Mouse (Mus musculus) c-Kit-positive CD71-positive TER-119-negative erythroid progenitor cells, embryonic 14.5 days (primary cell): Measurements from ENCODE around the gene Aatk.

Experiments used
- DNase-seq: peaks from one replicate; pipeline ENCODE4 v3.0.0-alpha.2; 2013; ENCODE audit warnings: low read depth

The Aatk gene

DNA sequence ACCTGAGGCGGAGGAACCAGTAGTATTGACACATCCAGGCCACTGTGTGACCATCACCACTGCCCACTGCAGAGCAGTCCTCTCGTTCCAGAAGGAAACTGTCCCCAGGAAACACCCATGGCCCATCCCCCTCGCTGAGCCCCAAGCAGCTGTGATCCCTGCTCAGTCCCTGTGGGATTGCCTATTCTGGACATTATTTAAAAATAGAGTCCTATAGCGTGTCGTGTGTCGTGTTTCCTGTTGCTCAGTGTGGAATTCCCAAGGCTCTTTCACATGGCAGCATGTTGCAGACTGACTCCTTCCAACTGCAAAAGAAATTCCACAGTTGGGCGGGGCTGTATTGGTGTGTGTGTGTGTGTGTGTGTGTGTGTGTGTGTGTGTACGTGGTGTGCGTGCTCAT is 5.3 kb upstream of the Aatk start:
- DNase-seq = no peak

DNA sequence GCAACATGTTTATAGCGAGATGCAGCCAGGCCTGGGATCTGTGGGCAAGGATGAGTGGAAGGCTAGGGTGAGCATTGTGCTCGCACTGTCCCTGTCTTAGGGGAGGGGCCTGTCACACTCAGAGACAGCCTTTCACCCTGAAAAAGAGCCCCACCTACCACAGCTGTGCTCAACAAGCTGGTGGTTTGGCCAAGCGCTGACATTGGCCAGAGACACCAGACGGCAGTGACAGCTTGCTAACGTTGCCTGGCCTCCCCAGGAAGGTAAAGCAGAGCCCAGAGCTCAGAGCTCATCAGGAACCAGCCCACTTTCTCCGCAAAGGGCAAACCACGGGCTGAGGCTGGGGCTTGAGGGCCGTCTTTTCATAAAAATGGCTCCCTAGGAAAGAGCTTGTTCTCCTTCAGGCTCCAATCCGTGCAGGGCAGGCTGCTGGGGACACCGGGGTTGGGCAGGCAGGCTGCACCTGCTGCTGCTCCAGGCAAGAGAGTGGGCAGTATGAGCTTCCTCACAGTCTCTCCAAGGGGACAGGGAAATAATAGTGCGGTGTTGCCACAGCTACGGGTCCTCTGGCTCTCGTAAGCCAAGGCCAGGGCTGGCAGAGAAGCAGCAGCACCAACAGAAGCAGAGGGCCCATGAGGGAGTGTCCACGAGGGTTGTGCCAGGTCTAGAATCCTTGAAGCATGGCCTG is 4.3 kb upstream of the Aatk start:
- no peak for DNase-seq

DNA sequence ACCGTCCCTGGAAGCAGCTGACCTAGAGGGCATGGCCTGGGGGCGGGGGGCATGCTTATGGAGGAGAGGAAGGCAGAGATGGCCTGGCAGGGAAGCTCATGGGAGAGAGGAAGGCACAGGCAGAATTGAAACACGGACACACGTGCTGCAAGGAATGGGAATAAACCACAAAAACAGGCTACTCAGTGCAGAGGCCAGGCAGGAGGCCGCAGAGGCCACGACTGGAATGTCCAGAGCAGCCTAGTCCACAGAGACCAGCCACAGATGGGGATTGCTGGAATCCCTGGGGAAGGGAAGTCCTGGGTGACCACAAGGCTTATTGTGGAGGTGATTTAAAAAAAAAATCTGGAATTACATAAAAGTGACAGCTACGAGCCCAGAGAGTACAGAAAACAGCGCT is 2.1 kb upstream of the Aatk start:
- DNase-seq = no peak

DNA sequence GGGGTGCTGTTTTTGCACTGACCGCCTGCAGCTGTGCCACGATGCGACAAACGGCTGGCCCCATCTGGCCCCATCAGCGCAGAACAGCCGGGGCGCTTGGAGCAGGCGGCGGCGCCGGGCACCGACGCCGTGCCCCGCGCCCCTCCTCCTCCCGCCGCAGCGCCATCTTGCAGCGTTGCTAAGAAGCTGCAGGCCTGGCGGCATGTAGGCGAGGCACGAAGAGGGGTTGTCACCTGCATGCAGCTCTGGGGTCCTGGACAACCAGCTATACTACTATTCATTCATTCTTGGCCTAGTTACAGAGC is 1.2 kb upstream of the Aatk start:
- no peak for DNase-seq

DNA sequence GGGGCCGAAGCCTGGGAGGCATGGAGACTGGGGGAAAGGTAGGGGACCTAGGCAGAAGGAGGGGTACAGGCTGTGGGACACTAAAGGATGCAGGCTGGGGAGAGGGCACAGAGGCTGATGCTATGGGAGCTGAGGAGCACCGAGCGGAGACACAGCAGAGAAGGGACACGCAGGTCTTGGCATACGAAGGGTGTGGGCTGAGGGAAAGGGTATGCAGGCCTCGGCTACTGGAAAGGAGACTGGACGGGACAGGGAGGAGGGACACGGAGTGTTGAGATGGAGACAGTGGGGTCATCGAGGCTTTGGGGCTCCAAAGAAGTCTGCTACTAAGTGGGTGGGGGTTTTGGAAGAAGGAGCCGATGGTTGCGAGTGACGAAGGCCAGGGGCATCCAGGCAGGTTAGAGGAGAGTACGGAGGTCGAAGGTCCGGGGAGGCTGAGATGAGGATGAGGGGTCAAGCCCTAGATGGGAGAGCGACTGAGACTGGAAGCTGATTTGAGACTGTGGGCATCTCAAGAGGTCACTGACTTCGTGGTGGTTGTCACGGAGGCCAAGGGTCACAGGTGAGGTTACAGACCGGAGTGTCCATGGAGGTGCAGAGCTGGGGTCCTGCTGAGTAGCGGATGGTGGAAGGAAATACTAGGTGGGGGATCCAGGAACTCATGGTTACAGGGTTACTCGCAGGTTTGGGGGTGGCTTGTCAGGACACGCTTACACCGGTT is 724 bp upstream of the Aatk start:
- no peak for DNase-seq

DNA sequence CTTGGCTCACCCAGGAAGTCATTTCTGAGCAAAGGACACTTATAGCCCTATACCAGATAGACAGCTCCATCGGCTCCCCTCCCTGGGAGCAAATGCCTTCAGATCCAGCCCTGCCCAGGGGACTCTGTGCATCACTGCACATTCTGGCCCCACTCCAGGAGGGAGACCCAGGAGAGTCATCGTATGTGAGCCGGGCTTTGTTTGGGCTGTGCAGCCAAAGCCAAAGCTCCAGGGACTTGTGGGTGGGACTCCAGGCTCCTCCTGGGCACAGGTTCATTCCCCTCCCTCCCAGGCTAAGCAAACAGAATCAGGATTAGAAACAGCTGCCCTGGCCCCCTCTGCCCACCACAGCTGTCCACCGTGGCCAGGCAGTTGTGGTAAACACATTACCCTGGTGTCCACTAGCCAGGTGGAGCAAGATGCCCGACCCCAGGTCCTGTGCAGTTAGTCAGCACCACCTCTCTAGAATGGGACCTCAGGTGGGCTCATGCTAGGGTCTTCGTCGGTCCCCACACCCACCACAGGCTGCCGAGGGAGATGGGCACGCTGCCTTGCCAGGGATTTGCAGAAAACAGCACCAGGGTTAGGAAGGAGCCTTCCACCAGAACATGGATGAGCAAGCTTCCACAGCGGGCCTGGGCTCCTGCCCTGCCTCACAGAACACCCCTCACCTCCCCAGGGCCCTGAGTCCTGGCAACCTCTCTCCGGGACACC is 971 bp downstream of the Aatk start:
- DNase-seq = no peak

DNA sequence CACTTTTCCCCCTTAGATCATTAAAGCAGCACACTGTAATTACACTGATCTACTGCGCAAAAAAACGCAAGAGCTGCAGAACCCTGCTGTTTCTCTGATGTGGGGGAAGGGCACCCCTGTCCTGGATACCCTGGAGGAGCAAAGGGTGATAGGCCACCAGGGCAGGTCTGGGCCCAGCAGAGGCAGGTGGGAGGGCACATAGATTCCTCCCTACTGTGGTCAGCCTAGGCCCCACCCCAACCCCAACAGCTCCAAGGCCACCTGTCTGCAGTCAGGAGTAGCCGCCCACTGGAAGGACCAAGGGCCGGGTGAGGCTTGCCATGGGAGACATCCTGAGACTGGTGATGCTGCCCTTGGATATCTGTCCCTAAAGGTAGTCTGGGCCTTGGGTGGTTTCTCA is 1.6 kb downstream of the Aatk start:
- no peak for DNase-seq

DNA sequence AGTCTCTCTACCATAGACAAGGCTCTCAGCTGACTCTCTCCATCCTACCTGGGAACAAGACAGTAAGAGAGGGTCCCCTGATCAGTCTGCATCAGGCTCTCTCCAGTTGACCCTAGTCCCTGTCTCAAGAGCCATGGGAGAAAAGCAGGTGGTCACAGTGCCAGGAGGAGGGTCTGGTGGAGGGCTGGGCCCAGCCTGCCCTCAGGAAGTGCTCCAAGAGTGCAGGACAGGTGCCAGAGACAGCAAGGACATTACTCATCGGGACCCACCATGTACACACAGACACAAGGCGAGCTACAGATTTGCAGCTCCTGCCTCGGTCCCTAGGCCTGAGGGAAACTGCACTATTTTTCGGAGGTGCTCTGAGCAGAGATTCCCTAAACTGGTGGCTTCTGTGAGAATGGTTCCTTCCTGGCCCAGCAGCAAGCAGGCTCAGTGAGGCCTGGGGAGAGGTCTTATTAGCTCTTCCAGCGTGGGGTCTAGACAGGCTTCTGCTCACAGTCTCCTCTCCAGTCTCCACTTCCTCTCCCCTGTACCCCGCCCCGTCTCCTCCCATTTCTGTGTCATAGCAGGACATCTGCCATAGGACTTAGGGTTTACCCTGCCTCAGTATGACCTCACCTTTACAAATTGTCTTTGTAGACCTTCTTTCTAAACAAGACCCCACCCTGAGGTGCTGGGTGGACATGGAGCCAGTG is 4.7 kb downstream of the Aatk start:
- no peak for DNase-seq

DNA sequence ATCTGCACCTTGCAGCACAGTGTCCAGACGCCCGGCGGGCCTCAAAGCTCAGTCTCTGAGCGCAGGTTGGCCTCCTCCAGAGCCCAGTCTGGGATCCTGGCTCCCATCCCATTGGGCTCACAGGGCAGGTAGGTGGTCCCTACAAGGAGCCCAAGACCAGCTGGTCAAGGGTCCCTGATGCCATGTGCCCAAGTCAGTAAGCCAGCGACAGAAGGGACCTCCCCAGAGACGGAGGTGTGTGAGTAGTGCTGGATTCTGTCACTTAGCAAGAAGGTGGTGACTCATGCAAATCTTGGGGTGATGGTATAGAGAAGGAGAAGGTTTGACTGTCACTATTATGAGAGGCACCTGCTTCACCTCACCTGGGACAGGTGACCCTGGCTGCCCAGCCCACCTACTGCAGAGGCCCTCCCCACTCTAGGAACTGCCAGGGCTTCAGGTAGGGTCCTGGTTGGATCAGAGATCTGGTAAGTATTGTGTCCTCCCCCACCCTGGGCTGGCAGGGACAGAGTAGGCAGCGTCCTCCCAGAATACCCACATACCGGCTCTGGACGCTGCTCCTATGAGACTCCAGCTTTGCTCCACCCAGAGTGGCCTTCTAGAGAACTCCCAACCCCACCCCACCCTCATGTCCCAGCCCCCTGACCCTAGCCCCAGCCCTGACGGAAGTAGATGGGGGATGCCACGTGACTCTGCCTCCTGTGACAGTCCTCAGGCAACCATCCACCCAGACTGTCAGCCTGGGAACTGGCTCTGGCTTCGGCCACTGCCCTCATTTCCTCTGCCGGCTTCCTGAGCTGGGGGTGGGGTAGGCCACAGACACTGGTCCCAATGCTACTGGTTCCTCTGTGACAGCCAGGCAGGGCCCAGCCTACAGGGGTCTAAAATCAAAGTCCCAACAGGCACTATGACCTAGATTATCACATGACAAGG is 5.5 kb downstream of the Aatk start:
- no peak for DNase-seq

DNA sequence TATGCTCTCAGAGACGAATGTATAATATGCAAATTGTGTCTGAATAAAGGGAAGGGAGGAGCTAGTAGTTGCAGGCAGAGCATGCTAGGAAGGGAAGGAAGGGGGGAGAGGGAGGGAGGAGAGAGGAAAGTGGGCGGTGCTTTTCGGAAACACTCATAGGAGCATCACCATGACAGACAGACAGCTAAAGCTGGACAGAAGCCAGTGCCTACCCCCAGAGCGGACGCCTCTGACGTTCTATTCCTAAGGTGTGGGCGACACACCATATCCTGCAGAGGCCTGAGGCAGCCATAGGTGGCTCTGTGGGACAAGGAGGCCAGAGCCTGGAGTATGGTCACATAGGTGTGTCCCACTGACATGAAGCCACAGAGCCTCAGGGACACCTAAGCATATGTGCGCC is 6.5 kb downstream of the Aatk start:
- no peak for DNase-seq

DNA sequence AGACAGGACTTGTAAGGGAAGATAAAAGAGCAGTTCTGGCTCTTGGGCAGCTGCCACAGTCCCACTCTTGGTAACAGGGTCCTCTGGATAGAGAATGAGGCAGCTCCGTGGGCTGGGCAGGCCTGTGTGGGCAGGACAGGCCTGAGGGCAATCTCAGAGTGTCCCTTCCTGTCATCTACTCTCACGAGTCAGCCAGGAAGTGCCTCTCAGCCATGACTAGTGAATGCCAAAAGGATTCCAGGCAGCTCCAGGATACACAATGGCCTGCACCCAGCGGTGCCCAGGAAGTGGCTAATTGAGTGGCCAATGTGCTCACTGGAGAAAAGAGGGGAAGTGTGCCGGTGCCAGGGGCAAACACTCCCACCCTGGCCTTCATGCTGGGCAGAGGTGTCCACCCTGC is 7.4 kb downstream of the Aatk start:
- DNase-seq = no peak

DNA sequence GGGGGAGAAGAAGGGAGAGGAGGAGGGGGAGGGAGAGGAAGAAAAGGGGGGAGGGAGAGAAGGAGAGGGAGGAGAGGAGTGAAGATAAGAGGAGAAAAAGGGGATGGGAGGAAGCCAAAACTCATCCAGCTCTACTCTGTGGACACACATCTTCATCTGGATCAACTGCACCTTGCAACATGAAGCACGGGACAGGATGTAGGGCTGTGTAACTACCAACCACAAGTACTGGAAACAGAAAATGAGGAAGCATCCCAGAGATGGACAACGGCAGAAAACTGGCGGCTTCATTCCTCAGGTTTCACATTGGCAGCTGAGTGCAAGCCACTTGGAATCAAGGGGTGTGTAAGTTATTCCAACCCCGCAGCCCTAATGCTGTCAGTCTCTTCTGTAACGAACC is 12.2 kb downstream of the Aatk start:
- no peak for DNase-seq

DNA sequence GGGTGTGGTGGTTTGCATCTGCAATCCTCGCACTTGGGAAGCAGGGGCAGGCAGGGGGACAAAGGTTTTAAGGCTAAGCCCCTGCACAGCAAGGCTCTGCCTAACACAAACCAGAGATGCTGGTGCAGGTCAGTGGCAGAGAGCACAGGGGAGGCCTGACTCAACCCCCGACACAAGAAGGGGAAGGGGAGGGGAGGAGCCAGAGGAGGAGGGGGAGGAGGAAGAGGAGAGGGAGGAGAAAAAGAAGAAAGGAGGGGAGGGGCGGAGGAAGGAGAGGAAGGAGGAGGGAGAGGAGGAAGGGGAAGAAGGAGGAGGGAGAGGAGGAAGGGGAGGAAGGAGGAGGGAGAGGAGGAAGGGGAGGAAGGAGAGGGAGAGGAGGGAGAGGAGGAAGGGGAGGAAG is 12.7 kb downstream of the Aatk start:
- DNase-seq = no peak

DNA sequence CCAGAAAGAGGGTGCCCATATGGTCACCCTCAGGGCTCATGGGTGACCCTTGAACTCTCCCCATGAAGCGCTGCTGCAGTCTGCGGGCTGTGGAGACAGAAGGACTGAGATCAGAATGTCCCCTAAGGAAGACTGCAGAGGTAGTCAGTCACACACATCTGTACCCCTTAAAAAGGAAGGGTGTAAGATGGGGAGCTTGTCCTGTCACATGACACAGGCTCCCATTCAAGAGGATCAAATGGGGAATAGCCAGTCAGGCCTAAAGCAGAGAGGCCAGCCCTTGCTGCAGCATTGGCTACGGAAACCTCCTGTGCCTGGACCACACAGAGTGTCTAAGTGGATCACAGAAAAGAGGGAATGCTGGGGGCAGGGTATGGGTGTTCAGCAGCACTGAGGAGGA is 13.5 kb downstream of the Aatk start:
- DNase-seq = no peak

DNA sequence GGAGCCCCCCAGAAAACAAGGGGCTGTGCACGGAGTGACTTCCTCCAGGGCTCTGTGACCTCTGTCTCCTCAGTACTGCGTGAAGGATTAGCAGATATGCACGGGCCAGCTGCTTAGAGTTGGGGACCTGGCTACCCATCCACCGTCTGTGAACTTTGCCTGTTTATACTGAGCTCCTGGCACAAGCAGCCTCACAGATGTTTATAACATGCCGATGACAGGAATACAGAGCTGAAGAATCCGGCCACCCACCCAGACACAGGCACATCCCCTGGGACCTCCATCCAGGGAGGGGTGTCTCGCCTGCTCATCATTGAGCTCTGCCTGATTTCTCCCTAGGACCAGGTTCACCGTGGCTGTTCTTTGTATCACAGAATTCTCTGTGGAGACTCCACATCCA is 14.9 kb downstream of the Aatk start:
- no peak for DNase-seq

DNA sequence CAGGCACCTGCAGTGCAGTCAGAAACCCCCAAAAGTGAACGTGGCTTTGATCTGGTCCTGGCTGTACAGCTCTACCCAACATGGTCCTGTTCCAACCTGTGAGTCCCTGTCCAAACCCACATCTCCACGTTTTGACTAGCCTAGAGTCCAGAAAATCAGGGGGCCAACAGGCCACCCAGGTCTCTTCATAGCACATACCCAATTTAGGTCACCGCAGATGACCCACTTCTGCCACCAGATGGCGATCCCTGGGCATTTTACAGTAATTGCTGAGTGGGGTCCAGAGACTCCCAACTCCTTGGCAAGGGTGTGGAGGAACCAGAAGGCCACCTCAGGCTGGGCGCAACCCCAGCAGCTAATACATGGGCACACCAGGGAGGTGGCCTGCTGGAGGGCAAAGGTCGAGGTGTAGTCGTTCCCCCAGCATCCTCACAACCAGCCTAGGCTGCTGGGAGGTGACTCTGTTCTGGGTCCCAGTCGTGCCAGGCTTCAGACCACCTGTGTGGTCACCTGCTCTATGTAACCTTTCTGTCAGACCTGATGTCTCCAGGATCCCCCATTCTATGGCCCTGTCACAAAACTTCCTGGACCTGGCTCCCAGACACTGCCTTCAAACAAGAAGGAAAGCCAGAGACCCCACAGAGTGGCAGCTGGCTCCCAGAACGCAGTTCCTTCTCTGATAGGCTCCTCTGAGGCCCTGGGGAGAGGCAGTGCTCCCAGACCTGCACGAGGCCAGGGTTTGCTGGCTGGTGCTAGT is 16.6 kb downstream of the Aatk start:
- DNase-seq = no peak

DNA sequence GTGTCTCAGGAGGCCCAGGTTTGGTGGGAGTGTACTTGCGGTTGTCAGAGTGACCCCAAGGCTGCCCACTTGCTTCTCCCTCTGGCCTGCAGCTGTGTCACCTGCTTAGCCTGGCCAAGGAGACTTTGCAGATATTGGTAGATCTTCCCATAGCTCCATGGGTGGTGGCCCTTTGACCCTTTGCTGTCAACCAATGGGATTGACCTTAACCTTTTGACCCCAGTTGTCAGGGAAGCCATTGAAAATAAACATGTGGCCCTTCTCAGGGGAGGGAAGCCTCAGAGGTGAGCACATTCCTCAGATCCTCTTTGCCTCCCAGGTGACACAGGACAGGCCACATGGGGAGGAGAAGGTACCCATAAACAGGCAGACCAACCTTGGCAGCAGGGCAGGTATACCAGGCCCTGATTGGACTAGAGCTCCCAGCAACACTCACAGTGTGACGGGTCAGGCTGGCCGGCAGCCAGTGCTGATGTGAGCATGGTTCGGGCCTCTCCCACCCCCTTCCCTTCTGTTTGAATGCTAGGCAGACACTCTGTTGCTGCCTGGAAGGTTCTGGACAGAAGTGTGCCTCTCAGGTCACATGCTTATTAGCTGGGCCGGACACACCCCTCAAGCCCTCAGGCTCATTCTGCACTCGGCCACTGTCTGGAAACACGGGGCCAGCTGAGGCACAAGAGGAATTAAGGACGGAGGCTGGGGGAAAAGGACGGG is 17.4 kb downstream of the Aatk start:
- DNase-seq = no peak

DNA sequence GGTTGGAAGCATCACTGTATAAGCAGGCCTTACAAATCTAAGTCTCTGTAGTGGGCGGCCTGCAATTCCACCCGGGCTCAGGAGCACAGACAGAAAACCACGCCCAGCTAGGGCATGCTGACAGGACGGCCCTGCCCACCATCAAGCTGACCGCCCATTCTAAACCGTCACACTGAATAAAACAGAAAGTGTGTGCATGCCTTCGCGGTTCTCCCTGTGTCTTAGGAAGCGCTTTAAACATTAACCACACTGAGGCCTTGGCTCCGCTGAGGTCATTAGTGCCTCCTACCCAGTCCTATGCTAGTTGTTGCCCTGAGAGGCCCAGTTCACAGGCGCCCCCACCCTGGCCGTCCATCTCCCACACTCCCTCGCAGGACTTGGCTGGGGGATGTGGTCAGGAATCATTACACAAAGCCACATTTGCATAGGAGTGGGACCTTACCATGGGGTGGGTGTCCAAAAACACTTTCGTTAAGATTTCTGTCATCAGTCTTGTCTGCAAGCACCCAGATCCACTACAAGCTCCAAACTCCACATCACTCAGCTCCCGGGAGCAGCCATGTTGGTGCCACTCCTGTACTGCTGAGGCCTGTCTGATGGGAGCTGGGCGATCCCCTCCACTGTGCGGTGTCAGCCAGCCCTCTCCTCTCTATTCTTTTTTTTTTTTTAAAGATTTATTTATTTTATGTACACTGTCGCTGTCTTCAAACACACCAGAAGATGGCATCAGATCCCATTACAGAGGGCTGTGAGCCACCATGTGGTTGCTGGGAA is 18.5 kb downstream of the Aatk start:
- no peak for DNase-seq

DNA sequence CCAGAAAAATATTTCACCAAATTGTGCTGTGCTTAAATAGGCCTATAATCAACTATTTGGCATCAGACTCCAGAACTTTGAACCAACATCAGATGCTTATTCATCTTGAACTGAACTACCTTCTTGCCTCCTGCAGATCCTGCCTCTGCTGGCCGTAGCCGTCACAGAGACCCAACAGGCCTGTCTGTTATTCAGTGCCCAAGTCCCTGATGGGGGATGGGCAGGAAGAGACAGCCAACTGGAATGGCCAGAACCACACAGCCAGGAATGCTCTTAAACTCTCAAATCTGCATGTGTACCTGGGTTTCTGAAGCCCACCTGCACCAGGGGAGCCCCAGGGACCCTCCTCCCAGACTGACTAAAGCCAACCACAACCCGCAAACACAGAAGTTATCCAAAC is 20.0 kb downstream of the Aatk start:
- DNase-seq = no peak

DNA sequence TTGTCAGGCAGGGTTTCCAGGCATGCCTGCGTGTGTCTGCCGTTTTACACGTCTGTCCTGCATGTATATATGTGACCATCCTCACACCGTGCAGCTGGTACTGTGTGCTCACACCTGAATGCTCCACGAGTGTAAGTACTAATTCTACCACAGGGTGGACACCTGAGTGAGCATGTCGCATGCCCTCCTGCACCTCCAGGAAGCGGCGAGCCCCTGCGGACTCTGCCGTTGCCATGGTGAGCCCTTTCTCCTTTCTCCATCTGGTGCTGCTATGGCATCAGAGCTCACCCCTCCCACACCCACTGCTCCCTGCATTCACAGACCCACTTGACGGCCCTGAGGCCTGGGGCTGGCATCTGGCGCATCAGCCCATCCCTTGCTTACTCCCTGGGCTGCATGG is 24.1 kb downstream of the Aatk start:
- no peak for DNase-seq
